Mouse (Mus musculus): ENCODE measurements around the gene D10Jhu81e.
A peak's percentile ranks its signal among the peaks of the same experiment; 100 is the strongest.

Gene D10Jhu81e

GRCm38 (mm10) chr10:78163241-78163640, 6.3 kb downstream of the D10Jhu81e start:
- no peak for DNase-seq

DNA sequence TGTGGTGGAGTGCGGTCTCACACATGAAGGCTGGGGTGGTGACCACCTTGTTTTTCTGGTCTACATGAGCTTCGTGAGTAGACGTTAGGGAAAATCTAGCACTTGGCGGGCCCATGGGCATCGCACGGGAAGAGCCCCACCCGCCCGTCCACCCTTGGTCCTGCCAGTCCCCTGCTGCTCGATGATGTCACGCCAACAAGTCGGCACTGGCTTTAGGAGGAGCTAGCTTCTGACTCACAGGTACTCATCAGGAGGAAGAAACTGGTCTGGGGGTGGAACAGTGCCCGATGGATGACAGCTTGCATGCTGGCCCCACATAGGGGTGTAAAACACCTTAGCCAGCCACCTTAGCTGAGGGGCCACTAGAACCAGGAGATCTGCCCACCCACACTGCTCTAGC, 6.9 kb downstream of the D10Jhu81e start:
- no peak for DNase-seq

DNA sequence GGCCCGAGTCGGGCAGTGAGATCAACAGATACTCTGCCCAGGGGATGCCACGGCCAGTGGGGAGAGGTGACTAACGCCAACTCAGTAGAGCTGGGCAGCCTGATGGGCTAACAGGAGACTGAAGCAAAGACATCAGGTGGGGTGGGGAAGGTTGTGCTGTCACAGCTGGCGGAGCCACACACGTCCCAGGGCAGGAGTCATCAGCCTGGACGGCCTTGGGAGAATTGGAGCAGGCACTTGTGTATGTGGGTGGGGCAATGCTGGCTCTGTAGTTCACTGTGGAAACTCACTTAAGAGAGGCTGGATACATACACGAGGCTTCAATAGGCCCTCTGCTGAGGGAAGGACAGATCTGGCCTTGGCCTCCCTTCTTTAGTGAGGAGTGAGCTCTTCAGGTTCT, 8.5 kb downstream of the D10Jhu81e start:
- DNase-seq = no peak

DNA sequence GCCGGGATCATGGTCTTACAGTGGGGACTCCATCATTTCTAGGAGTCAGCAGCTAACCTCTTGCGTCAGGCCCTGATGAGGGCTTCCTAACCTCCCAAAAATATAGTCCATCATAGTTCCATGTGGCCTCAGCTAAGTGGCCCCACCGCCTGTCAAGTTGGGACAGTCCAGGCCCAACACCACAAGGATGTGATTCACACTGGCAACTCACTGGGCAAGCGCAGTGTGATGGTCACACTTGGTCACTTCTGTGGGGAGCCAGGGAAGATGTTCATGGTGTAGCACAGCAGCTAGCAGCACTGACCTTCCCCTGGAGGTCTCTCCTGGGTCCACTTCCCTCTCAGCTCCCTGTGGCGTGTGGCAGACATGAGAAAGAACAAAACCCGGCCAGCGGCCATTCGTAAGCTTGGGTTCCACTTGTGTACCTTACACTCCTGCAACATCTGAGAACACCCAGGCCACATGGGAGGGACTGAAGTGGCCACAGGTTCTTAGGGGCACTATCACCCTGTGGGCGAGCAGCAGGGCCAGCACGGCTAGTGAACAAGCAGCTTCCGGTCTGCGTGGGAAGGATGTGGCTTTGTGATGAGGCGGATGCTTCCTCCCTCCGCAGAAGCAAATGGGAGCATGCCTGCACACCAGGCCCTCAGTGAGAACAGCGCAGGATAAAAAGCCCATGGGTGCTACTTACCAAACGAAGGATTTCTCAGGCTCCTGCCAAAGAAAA, 9.1 kb downstream of the D10Jhu81e start:
- DNase-seq = no peak

DNA sequence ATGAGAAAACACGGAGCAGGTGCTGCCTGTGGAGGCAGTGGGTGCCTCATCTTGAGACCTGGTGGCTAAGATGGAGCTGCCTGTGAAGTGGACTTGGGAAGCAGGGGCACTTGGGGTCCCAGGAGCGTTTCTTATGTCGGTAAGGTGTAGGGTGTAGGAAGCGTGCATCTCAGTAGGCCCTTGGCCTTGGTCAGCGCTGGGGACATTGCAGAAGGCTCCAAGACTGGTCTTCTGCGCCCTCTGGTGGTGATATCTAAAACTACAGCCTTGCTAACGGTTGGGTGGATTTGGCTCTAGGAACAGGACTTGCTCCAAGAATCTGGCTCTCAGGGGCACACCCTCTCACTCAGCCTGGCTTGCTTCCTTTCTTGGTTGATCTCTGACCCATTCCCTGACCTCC, 9.7 kb downstream of the D10Jhu81e start:
- DNase-seq = peak; percentile 76

GRCm38 (mm10) chr10:78159252-78159878, 10.2 kb downstream of the D10Jhu81e start:
- peak; percentile 76 for DNase-seq

GRCm38 (mm10) chr10:78158041-78158440, 11.5 kb downstream of the D10Jhu81e start:
- no peak for DNase-seq

DNA sequence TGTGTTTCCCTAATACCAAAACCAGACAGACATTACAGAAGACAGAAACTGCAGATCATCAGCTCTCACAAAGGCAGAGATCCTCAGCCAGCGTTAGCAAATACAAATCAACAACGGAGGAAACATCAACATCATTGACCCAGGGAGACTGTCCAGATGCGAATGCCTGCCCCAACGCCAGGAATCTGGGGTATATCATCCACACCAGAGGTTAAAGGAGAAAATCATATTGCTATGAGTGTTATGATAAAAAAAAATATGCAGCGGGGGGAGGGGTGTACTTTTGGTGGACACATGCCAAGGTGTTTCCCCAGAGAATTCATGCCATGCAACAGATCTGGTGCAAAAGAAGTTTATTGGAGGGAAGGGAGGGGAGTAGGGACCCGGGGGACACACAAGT, 12.7 kb downstream of the D10Jhu81e start:
- no peak for DNase-seq

- DNase-seq = no peak
These were observed 20.5 kb downstream of the D10Jhu81e start for GRCm38 (mm10) chr10:78148834-78149766.

DNA sequence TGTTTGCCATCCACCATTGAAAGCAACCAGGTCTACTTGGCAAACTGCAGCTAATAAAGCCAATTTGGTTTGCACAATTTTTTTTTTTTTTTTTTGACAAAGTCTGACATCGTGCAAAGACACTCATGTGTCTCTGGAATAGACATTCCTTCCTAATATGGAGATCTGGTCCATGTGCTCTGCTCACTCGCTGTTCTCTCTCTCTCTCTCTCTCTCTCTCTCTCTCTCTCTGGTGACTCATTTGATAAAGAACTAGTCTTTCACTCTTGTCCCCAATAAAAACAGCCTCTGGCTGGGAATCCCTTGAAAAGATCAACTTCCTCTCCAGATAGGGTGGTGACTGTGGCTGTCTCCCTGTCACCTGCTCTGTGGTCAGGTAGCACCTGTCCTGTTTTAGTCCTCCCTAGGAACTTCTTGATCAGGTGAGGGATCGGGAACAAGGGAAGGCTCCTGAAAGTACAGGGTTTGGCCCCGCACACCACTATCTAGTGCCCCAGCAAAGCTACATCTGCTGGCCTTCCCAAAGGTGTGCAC, 21.6 kb downstream of the D10Jhu81e start:
- no peak for DNase-seq

DNA sequence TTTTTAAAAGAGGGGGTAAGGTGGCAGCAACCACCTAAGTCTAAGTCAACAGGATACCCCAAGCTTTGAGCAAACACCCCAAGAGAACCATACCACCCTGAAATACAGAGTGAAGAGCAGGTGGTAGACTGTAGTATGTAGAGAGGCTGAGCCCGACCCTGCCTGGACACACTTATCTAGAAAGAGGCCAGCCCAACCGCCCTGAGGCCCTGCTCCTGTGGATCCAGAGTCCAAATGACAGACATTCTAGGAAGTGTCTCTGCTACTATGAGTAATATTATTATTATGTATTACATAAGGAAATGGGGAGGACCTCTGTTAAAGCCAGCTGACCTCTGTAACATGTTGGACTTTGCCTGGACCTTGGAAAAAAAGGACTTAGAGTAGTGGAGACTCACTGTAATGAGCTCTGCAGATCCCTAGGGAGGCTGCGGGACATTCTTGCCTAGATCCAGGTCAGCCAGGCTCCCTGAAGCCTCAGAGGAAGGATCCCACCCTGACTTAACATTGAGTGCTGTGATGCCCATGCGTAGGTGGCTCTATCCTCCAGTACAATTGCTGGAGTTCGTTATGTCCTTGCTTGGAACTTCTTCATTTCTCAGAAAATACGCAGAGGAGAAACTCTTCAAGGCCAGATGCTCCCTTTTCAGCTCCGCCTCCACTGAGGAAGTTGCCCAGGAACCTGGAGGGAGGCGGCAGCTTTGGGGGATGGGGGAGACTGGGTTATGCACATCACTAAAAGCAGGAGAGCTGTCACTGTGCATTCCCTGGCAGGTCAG, 25.7 kb downstream of the D10Jhu81e start:
- peak; percentile 67 for DNase-seq

- DNase-seq = no peak
These were observed 28.7 kb downstream of the D10Jhu81e start for GRCm38 (mm10) chr10:78140843-78141242.

DNA sequence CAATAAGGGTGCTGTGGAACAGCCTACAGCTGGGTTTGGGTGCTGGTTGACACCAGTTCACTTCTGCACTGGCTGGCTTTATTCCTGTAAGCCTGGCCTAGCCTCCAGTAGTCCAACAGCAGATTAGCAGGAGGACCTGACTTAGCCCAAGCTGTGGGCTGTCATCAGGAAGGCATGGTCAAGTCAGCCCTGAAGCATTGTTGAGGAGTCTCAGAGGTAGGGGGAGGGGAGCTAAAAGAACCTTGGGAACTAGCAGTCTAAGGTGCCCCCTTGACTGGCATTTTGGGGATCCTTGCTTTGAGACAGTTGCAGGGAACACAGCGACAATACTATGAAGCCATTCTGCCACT, 29.4 kb downstream of the D10Jhu81e start:
- DNase-seq = no peak

DNA sequence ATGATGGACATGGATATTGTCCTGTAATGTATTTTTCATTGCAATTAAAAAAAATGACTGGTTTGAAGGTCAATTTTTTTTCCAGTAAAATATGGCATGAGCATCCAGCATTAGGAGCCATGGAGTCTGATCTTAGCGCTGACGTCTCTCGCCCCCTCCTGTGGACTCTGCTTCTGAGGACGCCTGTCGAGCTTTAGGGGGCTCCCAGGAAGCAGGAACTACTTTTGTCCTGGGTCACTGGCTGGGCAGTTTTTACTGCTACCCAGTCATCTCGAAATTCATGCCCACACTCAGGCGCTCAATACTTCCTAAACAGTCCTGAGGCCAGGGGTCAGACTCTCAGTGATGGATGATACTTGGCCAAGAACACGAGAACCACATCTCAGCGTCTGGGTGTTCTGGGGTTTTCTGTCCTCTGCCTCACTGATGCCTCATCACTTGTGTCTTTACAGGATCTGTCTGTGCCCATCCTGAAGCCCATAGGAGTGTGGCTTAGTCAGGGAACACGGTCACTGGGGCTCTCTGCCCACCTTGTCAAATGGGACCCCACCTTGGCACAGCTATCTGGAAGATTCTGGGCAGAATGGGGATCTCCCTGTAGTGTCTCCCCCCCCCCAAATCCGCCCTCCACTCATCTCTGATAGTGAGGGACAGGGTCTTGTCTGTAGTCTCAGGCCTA, 29.9 kb downstream of the D10Jhu81e start:
- DNase-seq = no peak

DNA sequence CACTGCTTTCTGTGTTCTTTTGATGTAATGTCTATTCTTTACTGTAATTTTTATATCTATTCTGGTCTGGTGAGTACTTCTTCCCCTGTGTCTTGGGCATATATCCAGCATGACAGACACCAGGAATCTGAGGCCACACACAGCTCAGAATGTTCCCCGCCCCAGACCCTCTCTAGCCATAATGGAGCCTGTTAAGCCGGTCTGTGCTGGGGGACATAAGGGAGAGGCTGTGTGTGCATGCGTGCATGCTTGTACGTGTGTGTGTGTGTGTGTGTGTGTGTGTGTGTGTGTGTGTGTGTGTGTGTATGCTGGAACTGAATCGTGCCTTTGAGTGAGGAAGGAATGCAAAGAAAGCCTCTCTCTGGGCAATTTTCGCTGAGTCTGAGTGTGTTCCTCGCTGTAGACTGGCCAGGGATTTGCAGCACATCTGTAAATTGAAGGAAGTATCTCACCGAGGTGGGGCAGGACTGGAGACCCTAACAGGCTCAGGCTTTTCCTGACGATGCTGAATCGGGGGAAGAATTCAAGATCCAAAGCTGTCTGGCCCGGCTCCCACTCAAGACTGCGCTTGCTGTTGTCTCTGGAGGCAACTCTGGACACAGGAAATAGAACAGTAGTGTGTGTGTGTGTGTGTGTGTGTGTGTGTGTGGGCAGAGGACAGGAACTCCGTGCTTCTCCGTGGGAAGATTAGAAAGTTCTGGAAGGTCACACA, 30.6 kb downstream of the D10Jhu81e start:
- no peak for DNase-seq

GRCm38 (mm10) chr10:78137191-78137590, 32.4 kb downstream of the D10Jhu81e start:
- no peak for DNase-seq

GRCm38 (mm10) chr10:78135947-78136346, 33.6 kb downstream of the D10Jhu81e start:
- DNase-seq = no peak

DNA sequence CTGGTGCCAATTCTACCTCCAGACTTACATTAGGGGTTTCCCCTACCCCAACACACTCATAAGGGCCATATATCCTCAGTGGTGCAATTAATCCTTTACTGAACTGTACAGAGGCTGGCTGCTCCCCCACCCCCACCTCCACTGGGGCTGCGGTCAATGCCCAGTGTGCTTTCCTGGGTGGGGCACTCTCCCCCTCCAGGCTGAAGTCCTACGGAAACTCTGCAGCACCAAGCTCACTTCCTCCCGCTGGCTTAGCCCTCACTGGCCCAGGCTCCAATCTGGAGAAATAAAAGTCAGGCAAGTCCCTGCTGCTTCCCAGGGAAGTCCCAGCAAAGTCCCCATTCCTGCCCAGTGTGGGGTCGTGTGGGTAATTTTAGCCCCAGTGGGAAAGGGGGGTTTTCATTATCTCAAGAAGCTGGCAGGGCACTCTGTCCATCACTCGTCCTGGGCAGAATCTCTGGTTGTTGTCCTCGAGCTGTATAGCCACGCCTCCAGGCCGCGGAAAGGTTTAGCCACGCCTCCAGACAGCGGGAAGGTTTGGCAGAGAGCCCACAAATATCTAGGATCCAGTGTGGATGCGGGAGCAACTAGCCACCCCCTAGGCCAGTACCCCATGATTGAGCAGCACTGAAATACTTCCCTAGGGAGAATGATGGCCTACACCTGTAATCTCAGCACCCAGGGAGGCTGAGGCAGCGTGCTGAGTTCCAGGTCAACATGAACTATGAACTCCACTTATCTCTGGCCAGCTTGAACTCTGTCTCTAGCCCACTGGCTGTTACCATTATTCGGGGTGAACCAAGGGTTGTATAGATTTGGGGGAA, 34.4 kb downstream of the D10Jhu81e start:
- DNase-seq = peak; percentile 28

DNA sequence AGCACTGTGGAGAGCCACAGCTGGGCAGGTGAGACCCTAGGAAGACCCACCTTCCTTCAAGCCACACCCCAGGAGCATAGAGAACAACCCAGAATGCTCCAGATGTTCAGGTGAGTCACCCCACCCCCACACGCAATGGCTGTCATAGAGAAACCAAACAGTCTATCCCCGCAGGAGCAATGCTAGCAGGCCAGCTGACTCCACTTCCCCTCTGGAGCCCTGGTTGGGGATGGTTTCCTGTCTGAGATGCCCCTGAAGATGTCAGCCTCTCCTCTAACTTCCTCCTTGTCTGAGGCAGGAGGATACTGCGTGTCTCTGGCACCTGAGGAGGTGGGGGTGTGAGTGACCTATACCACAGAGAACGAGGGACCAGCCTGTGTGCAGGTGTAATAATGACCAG, 35.2 kb downstream of the D10Jhu81e start:
- DNase-seq = peak; percentile 41

DNA sequence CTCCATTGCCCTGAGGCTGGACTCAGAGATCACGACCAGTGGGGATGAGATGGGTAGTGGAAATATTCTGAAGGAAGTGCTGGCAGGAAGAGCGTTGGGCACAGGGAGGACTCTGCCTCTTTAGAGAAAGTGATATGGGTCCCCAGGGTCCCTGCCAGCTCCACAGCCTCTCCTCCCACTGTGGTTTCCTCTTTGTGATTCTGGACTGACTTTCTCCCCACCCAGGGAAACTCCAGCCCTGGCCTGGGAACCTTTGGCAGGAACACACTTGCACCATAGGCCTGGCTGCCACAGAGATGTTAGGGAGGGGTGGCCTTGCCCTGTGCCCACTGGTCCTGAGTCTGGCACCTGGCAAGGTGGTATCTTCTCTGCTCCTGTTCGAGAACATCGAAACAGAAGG, 39.6 kb downstream of the D10Jhu81e start:
- no peak for DNase-seq

Data from layer of hippocampus, adult 9-11 months (tissue).